Comparison of ENCODE assay signal across 7 mouse cellular contexts in genomic region chr2:26408515-26409356, GRCm38 (mm10). TPM values are rescaled to one million over a fixed set of nuclear protein-coding genes. Genes with fewer than 3 reads are reported as not detected.
DNase-seq lines count a peak whose midpoint lies in the region; ATAC-seq lines count a peak whose summit lies in the region.

Inpp5e (minus strand) TSS chr2:26409203.

- H3K4me3 ChIP-seq in embryonic facial prominence, embryonic 10.5 days = peak within 1 kb of the TSS; percentile 89
- H3K4me3 ChIP-seq in limb, embryonic 10.5 days = peak within 1 kb of the TSS; percentile 79
- peak within 1 kb of the TSS; percentile 97 for H3K4me3 ChIP-seq in midbrain, embryonic 13.5 days (replicated peaks)

- no peaks in the 10 kb centered on the region for H3K27me3 ChIP-seq in embryonic facial prominence, embryonic 10.5 days (replicated peaks; ENCODE audit: low read depth, poor library complexity, severe bottlenecking)
- no peaks in the 10 kb centered on the region for H3K27me3 ChIP-seq in limb, embryonic 10.5 days (ENCODE audit: low read depth, poor library complexity, severe bottlenecking)
- no peaks in the 10 kb centered on the region for H3K27me3 ChIP-seq in midbrain, embryonic 13.5 days

- H3K4me1 ChIP-seq in embryonic facial prominence, embryonic 10.5 days = peaks cover 47% of the 10 kb centered on the region
- peaks cover 35% of the 10 kb centered on the region for H3K4me1 ChIP-seq in limb, embryonic 10.5 days
- peaks cover 44% of the 10 kb centered on the region for H3K4me1 ChIP-seq in midbrain, embryonic 13.5 days (replicated peaks)

- H3K9ac ChIP-seq in midbrain, embryonic 13.5 days (replicated peaks) = peak within 1 kb of the TSS; percentile 96

- H3K27ac ChIP-seq in embryonic facial prominence, embryonic 10.5 days (replicated peaks) = peak within 1 kb of the TSS; percentile 94
- H3K27ac ChIP-seq in limb, embryonic 10.5 days = peak within 1 kb of the TSS; percentile 95
- H3K27ac ChIP-seq in midbrain, embryonic 13.5 days = peak within 1 kb of the TSS; percentile 81

- 1% methylated on average over 57 of the region's 57 CpGs for WGBS in embryonic facial prominence, embryonic 10.5 days
- under 1% methylated on average over 57 of the region's 57 CpGs for WGBS in limb, embryonic 10.5 days
- WGBS in midbrain, embryonic 13.5 days = under 1% methylated on average over 57 of the region's 57 CpGs

- ATAC-seq in granulocyte monocyte progenitor cell, adult 5-6 weeks (replicated peaks; ENCODE audit: poor library complexity, severe bottlenecking) = peak; percentile 95
- ATAC-seq in midbrain, embryonic 13.5 days = peak; percentile 96

- DNase-seq in adrenal gland, postnatal 10 days = peak; percentile 100
- peak; percentile 98 for DNase-seq in embryonic facial prominence, embryonic 10.5 days (ENCODE audit: low spot score)
- DNase-seq in kidney, adult 11 months = peak; percentile 95
- peak; percentile 100 for DNase-seq in limb, embryonic 10.5 days (ENCODE audit: low spot score)
- peak; percentile 98 for DNase-seq in spleen, adult 12 weeks (ENCODE audit: low spot score)

- peak within 1 kb of the TSS; percentile 93 for H3K4me2 ChIP-seq in midbrain, embryonic 13.5 days (replicated peaks)

- H3K36me3 ChIP-seq in embryonic facial prominence, embryonic 10.5 days (replicated peaks) = peaks cover 78% of the 10 kb centered on the region
- H3K36me3 ChIP-seq in limb, embryonic 10.5 days = peaks cover 77% of the 10 kb centered on the region
- peaks cover 32% of the 10 kb centered on the region for H3K36me3 ChIP-seq in midbrain, embryonic 13.5 days

- no peaks in the 10 kb centered on the region for H3K9me3 ChIP-seq in embryonic facial prominence, embryonic 10.5 days
- no peaks in the 10 kb centered on the region for H3K9me3 ChIP-seq in limb, embryonic 10.5 days (replicated peaks)
- H3K9me3 ChIP-seq in midbrain, embryonic 13.5 days = no peaks in the 10 kb centered on the region

RNA-seq across cellular contexts. Expression of gene Inpp5e, which starts in this region (rescaled TPM):
- total RNA-seq in adrenal gland, postnatal 10 days (2021) = 10 to 100 TPM; 17.0 to 22.5 TPM
- 28.6 and 31.8 TPM in 2 replicates for polyA plus RNA-seq in embryonic facial prominence, embryonic 10.5 days (2016; fragmentation: Nextera tagmentation; extraction: Ambion mirVana)
- 11.2 and 11.6 TPM in 2 replicates for total RNA-seq in granulocyte monocyte progenitor cell, adult 5-6 weeks (2014; fragmentation: Nextera tagmentation)
- total RNA-seq in granulocyte monocyte progenitor cell, adult 5-6 weeks (2017) = 4.7 and 6.2 TPM in 2 replicates
- polyA plus RNA-seq in limb, embryonic 10.5 days (2016; fragmentation: Nextera tagmentation; extraction: Ambion mirVana) = 30.6 and 35.3 TPM in 2 replicates
- 28.0 and 28.6 TPM in 2 replicates for polyA plus RNA-seq in midbrain, embryonic 13.5 days (2015; fragmentation: Nextera tagmentation; extraction: Ambion mirVana)

Comparison
In these comparisons a context has a peak if more than half of its experiments do, and no peak if none do; other contexts are left out.
1. Peak in every context shown above with its lines: DNase-seq, ATAC-seq, H3K4me3 ChIP-seq and H3K27ac ChIP-seq.